Mouse (Mus musculus) lung, adult 2 months (tissue): ENCODE results near the gene Fam189a1.

ENCODE experiments used
- CTCF ChIP-seq: fragments of 200-500 bp; IDR thresholded peaks from 2 replicates; pipeline ENCODE4 v1.5.1; 2011; ENCODE audit warnings: mild to moderate bottlenecking, low read length, control low read depth; ENCODE audit not compliant: insufficient read depth
- POLR2A ChIP-seq: fragments of 200-500 bp; IDR thresholded peaks from 2 replicates; pipeline ENCODE4 v1.6.1; 2011; ENCODE audit warnings: low read depth, mild to moderate bottlenecking, control low read depth, low read length, borderline replicate concordance; ENCODE audit errors: extremely low read depth

- TF ChIP-seq CTCF (no peak), POLR2A (no peak)
Observed at GRCm38 (mm10) chr7:64944175-64944574, 212.2 kb downstream of the Fam189a1 start.
